Mouse (Mus musculus): ENCODE data around the gene Hus1. TPM values are rescaled to one million over a fixed set of nuclear protein-coding genes. Genes with fewer than 3 reads are reported as not detected.

Hus1 gene
- polyA plus RNA-seq (2012; rRNA removed) = 1.7 and 1.9 TPM in 2 replicates

DNA sequence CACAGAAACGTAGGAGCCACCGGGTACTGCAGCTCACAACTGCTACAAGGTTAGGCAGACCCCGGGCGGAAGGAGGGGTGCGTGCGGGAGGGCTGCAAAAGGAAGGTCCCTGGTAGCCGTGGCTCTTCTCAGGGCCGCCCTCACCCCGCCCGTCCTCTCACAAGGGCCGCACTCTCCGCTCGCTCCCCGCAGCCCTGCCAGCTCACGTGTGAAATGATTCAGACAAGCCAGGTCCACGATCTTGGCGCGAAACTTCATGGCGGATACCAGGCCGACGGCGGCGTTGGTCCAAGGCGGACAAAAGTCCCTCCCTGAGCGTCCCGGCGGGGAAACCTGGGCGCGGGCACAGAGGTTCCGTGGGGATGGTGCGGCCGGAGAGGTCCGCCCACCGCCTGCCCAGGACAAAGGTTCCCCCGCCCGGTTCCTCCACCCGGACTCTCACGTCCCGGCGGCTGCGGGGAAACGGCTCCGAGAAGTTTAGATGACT lies at the start of gene Hus1:
Gene Hus1 (minus strand): TSS at position 339 of the 487 bp plus-strand sequence.
- TF ChIP-seq CTCF (IDR thresholded peaks at IDR 0.05; ENCODE audit: extremely low read depth, insufficient read length, insufficient replicate concordance, low read depth, low read length) (no peak), POLR2A (IDR thresholded peaks at IDR 0.05; ENCODE audit: low read depth, low read length) (0 out of 2 replicates have a peak, but pooled peaks have one; percentile 21)
- Histone ChIP-seq H3K27ac (ENCODE audit: insufficient read depth, low read depth, low read length) (peak within 1 kb of the TSS; percentile 36), H3K27me3 (ENCODE audit: control insufficient read depth, insufficient read depth, low read length) (peaks cover 2% of the 10 kb centered on the region; the same call in 1 of the 2 replicates), H3K4me3 (ENCODE audit: low read depth, low read length) (peak within 1 kb of the TSS; percentile 88), H3K36me3 (ENCODE audit: control insufficient read depth, insufficient read depth, low read length) (peaks cover 3% of the 10 kb centered on the region), H3K4me1 (ENCODE audit: control insufficient read depth, insufficient read depth, insufficient read length, low read length) (0 out of 2 replicates have a peak, but pooled peaks cover 2% of the 10 kb centered on the region)
- WGBS = under 1% methylated on average over 43 of the region's 43 CpGs

DNA sequence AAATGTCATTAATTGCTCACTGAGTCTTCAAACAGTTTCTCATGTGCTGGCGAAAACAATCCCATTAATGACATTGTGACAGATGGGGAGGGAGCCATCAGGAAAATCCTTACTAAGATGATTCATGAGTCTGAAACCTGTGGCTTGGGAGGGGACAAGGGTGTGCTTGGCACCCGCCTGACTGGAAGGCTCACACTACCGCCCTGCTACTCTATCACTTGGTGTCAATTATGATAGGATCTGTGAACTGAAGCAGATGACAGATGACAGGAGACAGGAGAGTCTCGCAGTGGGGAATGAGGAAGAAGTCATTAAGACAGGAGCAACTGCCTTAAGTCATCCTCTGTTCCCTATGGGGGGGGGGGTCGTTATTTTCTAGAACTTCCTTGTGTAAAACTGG lies 49.5 kb upstream of the Hus1 start:
- WGBS = 29% methylated on average over 5 of the region's 5 CpGs
- no peaks in the 10 kb centered on the region for H3K4me1 ChIP-seq (ENCODE audit: control insufficient read depth, insufficient read depth, insufficient read length, low read length)
- TF ChIP-seq POLR2A (IDR thresholded peaks at IDR 0.05; ENCODE audit: low read depth, low read length) = no peak
- no peak for TF ChIP-seq CTCF (IDR thresholded peaks at IDR 0.05; ENCODE audit: extremely low read depth, insufficient read length, insufficient replicate concordance, low read depth, low read length)
- no peaks in the 10 kb centered on the region for H3K27me3 ChIP-seq (ENCODE audit: control insufficient read depth, insufficient read depth, low read length)
- H3K36me3 ChIP-seq (ENCODE audit: control insufficient read depth, insufficient read depth, low read length) = no peaks in the 10 kb centered on the region
- H3K4me3 ChIP-seq (ENCODE audit: low read depth, low read length) = no peak overlapping the region
- no peak overlapping the region for H3K27ac ChIP-seq (ENCODE audit: insufficient read depth, low read depth, low read length)

DNA sequence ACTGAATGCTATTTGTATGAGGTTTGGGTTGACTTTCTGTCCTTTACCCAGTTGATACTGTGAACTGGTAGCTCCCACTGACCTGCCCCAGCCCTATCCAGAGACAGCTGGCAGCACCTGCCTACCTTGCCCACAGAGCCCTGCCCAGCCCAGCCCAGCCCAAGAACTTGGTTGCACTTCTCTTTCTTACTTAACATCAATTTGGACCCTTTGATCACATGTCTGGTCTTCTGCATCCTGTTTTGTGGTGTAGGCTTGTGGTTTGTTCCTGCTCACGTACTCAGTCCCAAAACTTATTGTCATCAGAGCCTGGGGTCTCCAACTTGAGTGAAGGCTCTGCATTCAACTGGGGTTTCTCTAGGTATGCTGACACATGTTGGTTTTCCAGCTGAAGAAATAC lies 49.0 kb upstream of the Hus1 start:
- H3K27ac ChIP-seq (ENCODE audit: insufficient read depth, low read depth, low read length) = no peak overlapping the region
- H3K4me1 ChIP-seq (ENCODE audit: control insufficient read depth, insufficient read depth, insufficient read length, low read length) = no peaks in the 10 kb centered on the region
- TF ChIP-seq POLR2A (IDR thresholded peaks at IDR 0.05; ENCODE audit: low read depth, low read length) (no peak), CTCF (IDR thresholded peaks at IDR 0.05; ENCODE audit: extremely low read depth, insufficient read length, insufficient replicate concordance, low read depth, low read length) (no peak)
- H3K36me3 ChIP-seq (ENCODE audit: control insufficient read depth, insufficient read depth, low read length) = no peaks in the 10 kb centered on the region
- WGBS = 73% methylated on average over 1 of the region's 1 CpGs
- H3K27me3 ChIP-seq (ENCODE audit: control insufficient read depth, insufficient read depth, low read length) = no peaks in the 10 kb centered on the region
- no peak overlapping the region for H3K4me3 ChIP-seq (ENCODE audit: low read depth, low read length)

DNA sequence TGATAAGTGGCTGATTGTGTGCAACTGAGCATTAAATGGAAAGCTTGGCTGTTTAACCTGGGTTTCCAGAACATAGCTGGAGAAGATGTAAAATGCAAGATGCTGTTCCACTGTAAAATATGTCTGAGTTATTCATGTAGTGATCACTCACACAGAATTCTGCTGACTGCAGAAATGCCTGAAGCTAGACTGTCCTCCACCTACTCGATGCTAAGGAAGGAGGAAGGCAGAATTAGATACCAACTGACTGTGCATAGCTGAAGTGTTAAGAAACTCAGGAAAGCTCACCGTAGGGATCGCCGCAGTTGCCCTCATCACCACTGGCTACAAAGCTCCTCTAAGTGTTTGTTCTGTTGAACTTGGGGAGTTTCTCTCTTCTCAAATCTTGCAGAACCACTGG lies 46.7 kb upstream of the Hus1 start:
- H3K27ac ChIP-seq (ENCODE audit: insufficient read depth, low read depth, low read length) = no peak overlapping the region
- H3K4me3 ChIP-seq (ENCODE audit: low read depth, low read length) = no peak overlapping the region
- no peaks in the 10 kb centered on the region for H3K4me1 ChIP-seq (ENCODE audit: control insufficient read depth, insufficient read depth, insufficient read length, low read length)
- TF ChIP-seq CTCF (IDR thresholded peaks at IDR 0.05; ENCODE audit: extremely low read depth, insufficient read length, insufficient replicate concordance, low read depth, low read length) (no peak), POLR2A (IDR thresholded peaks at IDR 0.05; ENCODE audit: low read depth, low read length) (no peak)
- H3K27me3 ChIP-seq (ENCODE audit: control insufficient read depth, insufficient read depth, low read length) = no peaks in the 10 kb centered on the region
- H3K36me3 ChIP-seq (ENCODE audit: control insufficient read depth, insufficient read depth, low read length) = no peaks in the 10 kb centered on the region
- 87% methylated on average over 4 of the region's 4 CpGs for WGBS

DNA sequence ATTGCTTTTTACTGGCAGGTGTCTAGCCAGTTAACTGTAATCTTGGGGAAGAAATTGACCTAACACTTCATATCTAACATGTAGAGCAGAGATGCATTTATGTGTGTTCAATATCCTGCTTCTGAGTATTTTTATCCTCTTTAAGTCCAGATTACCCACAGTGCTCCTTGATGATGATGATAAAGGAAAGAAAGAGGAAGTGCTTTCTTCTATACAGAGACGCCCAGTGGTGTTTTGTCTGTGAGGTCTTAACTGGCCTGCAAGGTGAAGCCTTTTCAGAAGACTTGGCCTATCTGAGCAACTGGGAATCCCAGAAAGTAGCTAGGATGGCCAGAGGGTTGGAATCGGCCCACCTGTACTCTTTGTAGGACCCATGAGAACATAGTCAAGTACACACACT lies 45.9 kb upstream of the Hus1 start:
- WGBS = 71% methylated on average over 2 of the region's 2 CpGs
- no peaks in the 10 kb centered on the region for H3K27me3 ChIP-seq (ENCODE audit: control insufficient read depth, insufficient read depth, low read length)

DNA sequence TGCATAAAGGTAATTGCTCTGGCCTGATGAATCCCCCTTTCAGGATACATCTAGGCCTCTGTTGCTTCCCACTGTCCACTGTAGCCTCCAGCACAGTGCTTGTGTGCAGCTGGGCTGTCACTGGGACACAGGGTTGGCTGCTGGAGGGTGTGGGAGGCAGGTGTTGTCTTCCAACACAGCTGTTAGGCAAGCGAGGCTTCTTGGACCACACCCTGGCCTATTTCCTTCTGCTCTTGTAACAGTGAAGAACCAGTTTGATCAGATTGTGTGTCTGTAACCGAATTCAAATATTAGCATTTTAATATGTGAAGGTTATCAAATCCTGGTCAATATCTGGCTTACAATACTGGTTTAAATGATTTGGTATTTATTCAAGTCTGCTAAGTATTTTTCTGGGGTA lies 40.9 kb upstream of the Hus1 start:
- 21% methylated on average over 2 of the region's 2 CpGs for WGBS
- TF ChIP-seq CTCF (IDR thresholded peaks at IDR 0.05; ENCODE audit: extremely low read depth, insufficient read length, insufficient replicate concordance, low read depth, low read length) (no peak), POLR2A (IDR thresholded peaks at IDR 0.05; ENCODE audit: low read depth, low read length) (no peak)
- H3K4me3 ChIP-seq (ENCODE audit: low read depth, low read length) = no peak overlapping the region
- no peak overlapping the region for H3K27ac ChIP-seq (ENCODE audit: insufficient read depth, low read depth, low read length)
- no peaks in the 10 kb centered on the region for H3K36me3 ChIP-seq (ENCODE audit: control insufficient read depth, insufficient read depth, low read length)
- H3K4me1 ChIP-seq (ENCODE audit: control insufficient read depth, insufficient read depth, insufficient read length, low read length) = peaks cover 6% of the 10 kb centered on the region
- no peaks in the 10 kb centered on the region for H3K27me3 ChIP-seq (ENCODE audit: control insufficient read depth, insufficient read depth, low read length)

More for the DNA sequence above, 45.9 kb upstream of the Hus1 start:
- H3K27ac ChIP-seq (ENCODE audit: insufficient read depth, low read depth, low read length) = no peak overlapping the region
- H3K4me3 ChIP-seq (ENCODE audit: low read depth, low read length) = no peak overlapping the region
- TF ChIP-seq CTCF (IDR thresholded peaks at IDR 0.05; ENCODE audit: extremely low read depth, insufficient read length, insufficient replicate concordance, low read depth, low read length) (no peak), POLR2A (IDR thresholded peaks at IDR 0.05; ENCODE audit: low read depth, low read length) (no peak)
- H3K36me3 ChIP-seq (ENCODE audit: control insufficient read depth, insufficient read depth, low read length) = no peaks in the 10 kb centered on the region
- H3K4me1 ChIP-seq (ENCODE audit: control insufficient read depth, insufficient read depth, insufficient read length, low read length) = no peaks in the 10 kb centered on the region

DNA sequence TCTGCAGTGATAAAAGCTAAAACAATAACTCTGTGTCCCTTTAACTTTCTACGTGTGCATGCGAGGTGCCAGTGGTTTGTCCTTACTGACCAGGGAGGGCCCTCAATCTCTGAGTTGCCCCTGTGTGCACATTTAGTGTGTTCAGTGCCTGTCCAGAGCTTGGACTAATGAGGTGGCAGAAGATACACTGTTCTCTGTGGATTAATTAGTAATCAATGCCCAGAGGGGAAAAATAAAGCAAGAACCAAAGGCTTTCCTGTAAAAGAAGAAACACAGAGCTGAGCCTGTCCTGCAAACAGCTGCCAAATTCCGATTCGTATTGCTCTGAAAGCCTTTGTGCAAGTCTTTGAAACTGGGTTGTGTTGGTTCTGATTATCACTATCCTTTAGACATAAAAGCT lies 39.2 kb upstream of the Hus1 start:
- no peaks in the 10 kb centered on the region for H3K27me3 ChIP-seq (ENCODE audit: control insufficient read depth, insufficient read depth, low read length)
- H3K4me1 ChIP-seq (ENCODE audit: control insufficient read depth, insufficient read depth, insufficient read length, low read length) = peaks cover 6% of the 10 kb centered on the region
- no peak overlapping the region for H3K27ac ChIP-seq (ENCODE audit: insufficient read depth, low read depth, low read length)
- TF ChIP-seq POLR2A (IDR thresholded peaks at IDR 0.05; ENCODE audit: low read depth, low read length) = no peak
- H3K4me3 ChIP-seq (ENCODE audit: low read depth, low read length) = no peak overlapping the region
- no peaks in the 10 kb centered on the region for H3K36me3 ChIP-seq (ENCODE audit: control insufficient read depth, insufficient read depth, low read length)
- 86% methylated on average over 4 of the region's 4 CpGs for WGBS
